Mouse (Mus musculus): ENCODE measurements around the gene Gkn2.

The Gkn2 gene

GRCm38 (mm10) chr6:87399137-87399536, 26.0 kb downstream of the Gkn2 start:
- in situ Hi-C loops (cut with MboI, MseI), result loop anchor here (5.0 kb wide), 1 partner anchor 53 kb away; no protein-coding TSS in a partner anchor

DNA sequence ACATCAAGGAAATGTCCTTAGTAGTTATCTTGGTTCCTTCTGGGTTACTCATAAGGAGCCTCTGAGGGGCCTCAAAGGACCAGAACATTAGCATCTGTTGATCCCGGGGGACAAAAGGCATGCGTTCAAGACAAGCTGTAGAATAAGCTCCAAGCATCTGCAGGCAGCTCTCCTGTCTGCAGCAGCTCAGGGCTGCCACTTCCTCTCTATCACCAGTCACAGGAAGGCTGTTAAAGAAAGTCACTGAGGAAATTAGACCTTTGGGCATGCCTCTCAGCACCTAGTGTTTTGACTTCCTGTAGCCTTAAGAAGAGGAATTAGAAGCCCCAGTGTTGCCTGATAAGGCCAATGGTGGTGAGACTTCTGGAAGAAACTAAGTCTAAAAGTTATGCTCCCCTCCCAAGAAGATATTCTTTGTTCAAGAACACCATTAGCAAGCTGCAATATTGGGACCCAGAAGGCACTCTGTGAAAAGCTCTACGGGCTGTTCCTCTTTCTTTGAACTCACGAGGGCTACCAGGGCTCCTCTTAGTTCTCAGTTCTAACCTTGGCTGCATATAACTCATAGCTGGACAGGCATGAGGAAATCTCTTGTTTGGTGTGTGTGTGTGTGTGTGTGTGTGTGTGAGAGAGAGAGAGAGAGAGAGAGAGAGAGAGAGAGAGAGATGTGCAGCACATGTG, 26.9 kb downstream of the Gkn2 start:
- in situ Hi-C loops (cut with MboI, MseI), result loop anchor here (5.0 kb wide), 1 partner anchor 52 kb away; no protein-coding TSS in a partner anchor

DNA sequence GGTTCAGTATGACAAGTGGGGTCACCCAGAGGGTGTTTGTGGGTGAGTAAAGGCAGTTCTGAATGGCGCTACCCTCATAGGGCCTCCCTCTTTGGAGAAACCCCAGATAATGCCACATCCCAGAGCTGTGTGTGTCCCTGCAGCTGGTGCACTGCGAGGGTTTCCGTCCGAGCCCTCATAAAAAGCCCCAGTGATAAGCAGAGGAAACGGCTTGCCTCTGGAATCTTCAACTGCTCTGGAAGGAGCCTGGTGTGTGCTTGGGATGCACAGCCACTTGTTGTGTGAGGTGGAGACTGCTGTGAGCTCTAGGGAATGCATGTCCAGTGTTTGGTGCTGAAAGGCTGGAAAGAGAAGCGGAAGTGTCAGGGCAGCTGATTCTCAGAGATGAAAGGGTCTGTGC, 28.3 kb downstream of the Gkn2 start:
- in situ Hi-C loops (cut with MboI, MseI), result no loop called here

- in situ Hi-C loops (cut with MboI, MseI), result no loop called here
These were observed 38.9 kb downstream of the Gkn2 start for GRCm38 (mm10) chr6:87412011-87412410.

DNA sequence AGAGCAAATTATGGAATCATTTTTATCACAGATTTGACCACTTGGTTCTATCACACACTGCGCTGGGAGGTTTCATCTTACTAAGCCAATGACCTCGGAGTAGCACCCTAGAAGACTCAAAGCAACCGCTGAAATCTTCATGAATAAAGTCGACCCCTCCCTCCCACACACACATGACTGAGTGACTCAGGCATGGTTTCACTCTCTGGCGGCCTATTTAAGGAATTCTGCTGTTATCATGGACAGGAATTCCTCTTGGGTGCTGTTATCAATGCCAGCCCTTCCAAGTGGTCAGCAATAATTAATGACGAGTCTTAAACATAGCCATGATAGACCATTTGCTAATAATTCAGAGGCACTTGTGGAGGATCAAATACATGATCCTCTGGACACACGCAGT, 49.1 kb downstream of the Gkn2 start:
- in situ Hi-C loops (cut with MboI, MseI), result no loop called here

- in situ Hi-C loops (cut with MboI, MseI), result no loop called here
These were observed 51.1 kb downstream of the Gkn2 start for GRCm38 (mm10) chr6:87424037-87424816.

DNA sequence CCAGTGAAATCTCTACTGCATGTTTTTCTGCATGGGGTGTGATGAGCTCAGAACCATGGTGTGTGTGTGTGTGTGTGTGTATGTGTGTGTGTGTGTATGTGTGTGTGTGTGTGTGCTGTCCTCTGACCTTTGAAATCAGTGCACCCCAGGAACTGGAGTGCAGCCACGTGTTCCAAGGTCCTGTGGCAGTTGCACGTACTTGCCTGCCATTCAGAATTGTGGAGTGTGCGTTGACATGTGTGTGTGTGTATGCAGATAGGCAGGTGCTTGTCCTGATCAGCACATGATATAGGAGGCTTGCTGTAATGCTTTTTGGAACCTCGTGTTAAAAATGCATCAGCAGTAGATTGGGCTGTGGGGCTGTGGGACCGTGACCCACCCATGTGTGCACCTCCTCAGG, 53.8 kb downstream of the Gkn2 start:
- in situ Hi-C loops (cut with MboI, MseI), result no loop called here

- in situ Hi-C loops (cut with MboI, MseI), result no loop called here
These were observed 54.5 kb downstream of the Gkn2 start for GRCm38 (mm10) chr6:87427616-87428015.

GRCm38 (mm10) chr6:87428487-87429044, 55.4 kb downstream of the Gkn2 start, which contains the start of gene Bmp10:
TSS of gene Bmp10 (plus strand) at chr6:87428994.
- in situ Hi-C loops (cut with MboI, MseI), result no loop called here
